Mouse (Mus musculus) forebrain, embryonic 15.5 days (tissue): ENCODE data around the gene Pno1. TPM values are rescaled to one million over a fixed set of nuclear protein-coding genes. Genes with fewer than 3 reads are reported as not detected.

Experiments used
- ATAC-seq: fragments of 200-750 bp; cut with Nextera tagmentation; replicated peaks from 2 replicates; pipeline ENCODE4 v1.8.0; 2017; ENCODE audit warnings: mild to moderate bottlenecking, moderate TSS enrichment, moderate library complexity
- H3K27ac ChIP-seq: fragments of 300-500 bp; sonication (generic); replicated peaks from 2 replicates; pipeline ENCODE4 v1.5.1; 2015; ENCODE audit warnings: mild to moderate bottlenecking, inconsistent platforms
- H3K27me3 ChIP-seq: fragments of 300-500 bp; sonication (generic); 2 replicates; pipeline ENCODE4 v1.6.1; 2015; ENCODE audit warnings: inconsistent platforms
- H3K36me3 ChIP-seq: fragments of 300-500 bp; sonication (generic); 2 replicates; pipeline ENCODE4 v1.6.1; 2015; ENCODE audit warnings: mild to moderate bottlenecking, inconsistent platforms
- H3K4me1 ChIP-seq: fragments of 300-500 bp; sonication (generic); 2 replicates; pipeline ENCODE4 v1.6.1; 2015; ENCODE audit warnings: inconsistent platforms
- H3K4me2 ChIP-seq: fragments of 300-500 bp; sonication (generic); replicated peaks from 2 replicates; pipeline ENCODE4 v1.6.1; 2015; ENCODE audit warnings: mild to moderate bottlenecking, inconsistent platforms
- H3K4me3 ChIP-seq: fragments of 300-500 bp; sonication (generic); 2 replicates; pipeline ENCODE4 v1.5.1; 2015; ENCODE audit warnings: mild to moderate bottlenecking, inconsistent platforms
- H3K9ac ChIP-seq: fragments of 300-500 bp; sonication (generic); replicated peaks from 2 replicates; pipeline ENCODE4 v1.6.1; 2015; ENCODE audit warnings: mild to moderate bottlenecking, inconsistent platforms
- H3K9me3 ChIP-seq: fragments of 300-500 bp; sonication (generic); 2 replicates; pipeline ENCODE4 v1.6.1; 2016; ENCODE audit warnings: inconsistent platforms
- WGBS: fragments of 180-500 bp; shearing (Covaris S2); methylation state at CpG from one replicate; pipeline ENCODE4 v1.1.7; 2015; ENCODE audit warnings: mixed read lengths; 5-methylcytosine and 5-hydroxymethylcytosine counted together
- polyA plus RNA-seq: library from polyadenylated mRNA; unstranded; fragments of >200 nt; fragmentation: Nextera tagmentation; extraction: Ambion mirVana; gene quantifications from 2 replicates; pipeline ENCODE4 v1.2.1, GENCODE M21; 2015

Gene Pno1
- polyA plus RNA-seq, 1 experiment from 2014 or later, result 41.5 TPM

GRCm38 (mm10) chr11:17170938-17171729 is 40.2 kb downstream of the Pno1 start:
- no peaks in the 10 kb centered on the region for H3K27me3 ChIP-seq
- 0 out of 2 replicates have a peak, but pooled peaks cover 3% of the 10 kb centered on the region for H3K4me1 ChIP-seq
- no peak overlapping the region for H3K4me3 ChIP-seq
- H3K36me3 ChIP-seq, result no peaks in the 10 kb centered on the region; the same call in 1 of the 2 replicates
- no peak for ATAC-seq
- H3K27ac ChIP-seq, result no peak overlapping the region
- 100% methylated on average over 1 of the region's 1 CpGs for WGBS
- no peak overlapping the region for H3K9ac ChIP-seq
- 0 out of 2 replicates have a peak, but pooled peaks cover 3% of the 10 kb centered on the region for H3K9me3 ChIP-seq
- H3K4me2 ChIP-seq, result no peak overlapping the region

- Histone ChIP-seq H3K4me2 (no peak overlapping the region), H3K27ac (no peak overlapping the region), H3K36me3 (no peaks in the 10 kb centered on the region; the same call in 1 of the 2 replicates), H3K27me3 (no peaks in the 10 kb centered on the region), H3K9ac (no peak overlapping the region), H3K4me1 (0 out of 2 replicates have a peak, but pooled peaks cover 3% of the 10 kb centered on the region), H3K4me3 (no peak overlapping the region), H3K9me3 (no peaks in the 10 kb centered on the region)
- 86% methylated on average over 2 of the region's 2 CpGs for WGBS
- ATAC-seq, result no peak
Observed at GRCm38 (mm10) chr11:17169262-17169661, 42.1 kb downstream of the Pno1 start.

- WGBS, result 83% methylated on average over 7 of the region's 7 CpGs
- no peaks in the 10 kb centered on the region for H3K9me3 ChIP-seq
- no peaks in the 10 kb centered on the region; the same call in 1 of the 2 replicates for H3K36me3 ChIP-seq
- no peaks in the 10 kb centered on the region for H3K27me3 ChIP-seq
- H3K4me1 ChIP-seq, result peaks cover 23% of the 10 kb centered on the region
- no peak overlapping the region for H3K9ac ChIP-seq
- no peak overlapping the region for H3K4me3 ChIP-seq
- no peak for ATAC-seq
- no peak overlapping the region for H3K4me2 ChIP-seq
- no peak overlapping the region for H3K27ac ChIP-seq
Observed at GRCm38 (mm10) chr11:17166627-17167026, 44.7 kb downstream of the Pno1 start.

GRCm38 (mm10) chr11:17163956-17164355 is 47.4 kb downstream of the Pno1 start:
- Histone ChIP-seq H3K4me2 (no peak overlapping the region), H3K27ac (no peak overlapping the region), H3K9ac (no peak overlapping the region), H3K4me3 (no peak overlapping the region), H3K36me3 (no peaks in the 10 kb centered on the region; the same call in 1 of the 2 replicates), H3K27me3 (no peaks in the 10 kb centered on the region), H3K4me1 (peaks cover 33% of the 10 kb centered on the region), H3K9me3 (no peaks in the 10 kb centered on the region)
- WGBS, result 56% methylated on average over 1 of the region's 1 CpGs
- no peak for ATAC-seq

- no peak for ATAC-seq
- 2% methylated on average over 12 of the region's 12 CpGs for WGBS
- H3K9ac ChIP-seq, result peak overlapping the region; percentile 96
Observed at GRCm38 (mm10) chr11:17160242-17160641, 51.1 kb downstream of the Pno1 start.

GRCm38 (mm10) chr11:17159738-17160241 is 51.6 kb downstream of the Pno1 start:
- Histone ChIP-seq H3K9ac (peak overlapping the region; percentile 96), H3K36me3 (no peaks in the 10 kb centered on the region), H3K27ac (peak overlapping the region; percentile 90), H3K9me3 (no peaks in the 10 kb centered on the region), H3K4me2 (peak overlapping the region; percentile 74), H3K4me3 (peak overlapping the region; percentile 87), H3K27me3 (no peaks in the 10 kb centered on the region), H3K4me1 (peaks cover 36% of the 10 kb centered on the region)
- ATAC-seq, result peak; percentile 38
- 0% methylated on average over 46 of the region's 46 CpGs for WGBS

More at GRCm38 (mm10) chr11:17160242-17160641, 51.1 kb downstream of the Pno1 start:
- Histone ChIP-seq H3K27me3 (no peaks in the 10 kb centered on the region), H3K9me3 (no peaks in the 10 kb centered on the region), H3K36me3 (no peaks in the 10 kb centered on the region), H3K4me3 (peak overlapping the region; percentile 87), H3K4me1 (peaks cover 36% of the 10 kb centered on the region), H3K4me2 (peak overlapping the region; percentile 74), H3K27ac (peak overlapping the region; percentile 90)

- under 1% methylated on average over 87 of the region's 89 CpGs for WGBS
- Histone ChIP-seq H3K36me3 (no peaks in the 10 kb centered on the region), H3K27me3 (no peaks in the 10 kb centered on the region), H3K9me3 (no peaks in the 10 kb centered on the region), H3K4me3 (peak within 1 kb of the TSS; percentile 87), H3K27ac (peak within 1 kb of the TSS; percentile 90), H3K9ac (peak within 1 kb of the TSS; percentile 96), H3K4me1 (peaks cover 34% of the 10 kb centered on the region), H3K4me2 (peak within 1 kb of the TSS; percentile 74)
- peak; percentile 98 for ATAC-seq
Observed at GRCm38 (mm10) chr11:17158858-17159737, 52.3 kb downstream of the Pno1 start, which contains the start of gene Ppp3r1. TSS of gene Ppp3r1 (plus strand) at chr11:17159263.

Other genes starting within 250 kb of the Pno1 start
- gene Cnrip1, start 160.0 kb downstream of the Pno1 start, polyA plus RNA-seq, result 115 and 130 TPM in 2 replicates
- gene Plek, start 159.2 kb downstream of the Pno1 start, polyA plus RNA-seq, result 2.5 and 3.2 TPM in 2 replicates
- 166 and 176 TPM in 2 replicates for gene Ppp3r1, start 52.3 kb downstream of the Pno1 start, polyA plus RNA-seq
- 19.2 and 20.7 TPM in 2 replicates for gene Wdr92, start 29.5 kb downstream of the Pno1 start, polyA plus RNA-seq
- gene C1d, start 46.0 kb upstream of the Pno1 start, polyA plus RNA-seq, result 104 and 114 TPM in 2 replicates